In the genomic region with DNA sequence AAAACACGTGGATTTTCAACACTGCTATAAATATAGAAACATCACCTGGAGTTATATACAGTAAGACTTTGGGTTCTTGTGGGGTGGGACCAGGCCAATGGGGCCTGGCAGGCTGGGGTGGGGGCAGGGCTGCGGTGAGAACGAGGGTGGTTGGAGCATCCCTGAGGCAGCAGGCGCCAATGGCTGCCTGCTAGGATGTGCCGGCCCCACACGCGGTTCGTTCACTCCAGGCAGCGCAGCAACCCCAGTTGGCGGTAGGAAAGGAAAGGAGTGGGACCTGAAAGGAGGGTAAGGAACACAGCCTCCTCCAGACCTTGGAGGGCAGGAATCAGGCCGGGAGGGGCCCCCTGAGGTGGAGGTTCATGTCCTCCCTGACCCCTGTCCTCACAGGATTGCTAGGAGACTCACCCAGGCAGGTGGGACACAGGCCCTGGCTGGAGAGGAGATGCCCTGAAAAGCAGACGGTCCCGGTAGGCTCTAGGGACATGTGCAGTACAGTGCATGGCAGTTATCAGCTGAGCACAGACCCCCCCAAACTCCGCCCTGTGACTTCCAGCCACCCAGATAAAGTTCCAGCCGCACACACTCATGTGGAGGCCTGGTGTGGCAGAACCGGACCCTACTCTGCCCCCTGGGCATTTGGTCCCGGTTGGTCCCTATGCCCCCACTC, we compare ENCODE assay signal across 16 mouse cellular contexts. TPM values are rescaled to one million over a fixed set of nuclear protein-coding genes. Genes with fewer than 3 reads are reported as not detected.
DNase-seq lines count a peak whose midpoint lies in the region; ATAC-seq and TF ChIP-seq lines count a peak whose summit lies in the region.
"Had no signal": no experiment of that assay in that cellular context is flagged by ENCODE, and none has a peak within 500 bp of the region (broad histone marks: within the 10 kb centered on the region; RNA-seq: fewer than 3 reads in every experiment).

No protein-coding gene starts in this region.

- H3K9ac ChIP-seq in lung, embryonic 14.5 days: no peak overlapping the region
- peak overlapping the region; percentile 66 for H3K9ac ChIP-seq in liver, embryonic 12.5 days
- H3K9ac ChIP-seq: intestine, embryonic 15.5 days; limb, embryonic 13.5 days had no signal

- H3K27me3 ChIP-seq in lung, embryonic 14.5 days (ENCODE audit: insufficient read depth, low read length): no peaks in the 10 kb centered on the region
- no peaks in the 10 kb centered on the region for H3K27me3 ChIP-seq in liver, embryonic 12.5 days (replicated peaks)
- H3K27me3 ChIP-seq: CH12.LX; intestine, embryonic 15.5 days; limb, embryonic 13.5 days had no signal

- H3K4me1 ChIP-seq in lung, embryonic 14.5 days (ENCODE audit: insufficient read depth): peaks cover 4% of the 10 kb centered on the region; the same call in 1 of the 2 replicates
- peaks cover 63% of the 10 kb centered on the region for H3K4me1 ChIP-seq in liver, embryonic 12.5 days

- no peak overlapping the region for H3K4me3 ChIP-seq in lung, embryonic 14.5 days (ENCODE audit: low read depth, low read length)
- peak overlapping the region; percentile 45 for H3K4me3 ChIP-seq in liver, embryonic 12.5 days
- H3K4me3 ChIP-seq: intestine, embryonic 15.5 days; limb, embryonic 13.5 days had no signal

- peaks cover 64% of the 10 kb centered on the region for H3K36me3 ChIP-seq in lung, embryonic 14.5 days (ENCODE audit: insufficient read depth)
- H3K36me3 ChIP-seq in liver, embryonic 12.5 days: peaks cover 70% of the 10 kb centered on the region

- no peak for DNase-seq in lung, embryonic 14.5 days
- no peak for DNase-seq in lung, adult 18-20 months
- peak; percentile 88 for DNase-seq in c-Kit-positive CD71-positive TER-119-positive erythroid progenitor cells, embryonic 14.5 days (ENCODE audit: low spot score)
- DNase-seq in spleen, postnatal 4 days (ENCODE audit: low spot score in 2 of 2): peak; percentile 76 to 79
- DNase-seq in frontal cortex, postnatal 10 days (ENCODE audit: low spot score in 2 of 2): no peak
- no peak for DNase-seq in MN1 (ENCODE audit: low spot score)
- DNase-seq: adrenal gland, adult 8-10 months; cerebellum, adult 11-12 months; gastrocnemius, postnatal 14 days; heart, postnatal 10 days; kidney, postnatal 4 days; right cerebral cortex, postnatal 25 days had no signal

- WGBS in lung, embryonic 14.5 days: 80% methylated on average over 17 of the region's 17 CpGs
- WGBS in liver, embryonic 12.5 days (ENCODE audit: insufficient replicate concordance): 50% methylated on average over 17 of the region's 17 CpGs

- H3K4me2 ChIP-seq in lung, embryonic 14.5 days: no peak overlapping the region
- peak overlapping the region; percentile 69 for H3K4me2 ChIP-seq in liver, embryonic 12.5 days
- H3K4me2 ChIP-seq: intestine, embryonic 15.5 days; limb, embryonic 13.5 days had no signal

- no peaks in the 10 kb centered on the region for H3K9me3 ChIP-seq in lung, embryonic 14.5 days (ENCODE audit: low read depth, low read length)
- no peaks in the 10 kb centered on the region for H3K9me3 ChIP-seq in liver, embryonic 12.5 days (replicated peaks)
- H3K9me3 ChIP-seq: intestine, embryonic 15.5 days; limb, embryonic 13.5 days had no signal

- no peak for TF ChIP-seq CTCF in lung, embryonic 14.5 days (IDR thresholded peaks at IDR 0.05; ENCODE audit: low read depth)

- ATAC-seq in lung, embryonic 14.5 days (ENCODE audit: insufficient read depth): peak; percentile 42
- ATAC-seq in liver, embryonic 12.5 days: peak; percentile 98
- ATAC-seq: intestine, embryonic 15.5 days had no signal

- no peak overlapping the region for H3K27ac ChIP-seq in lung, embryonic 14.5 days (ENCODE audit: low read depth)
- H3K27ac ChIP-seq in liver, embryonic 12.5 days: peak overlapping the region; percentile 93
- H3K27ac ChIP-seq: intestine, embryonic 15.5 days; limb, embryonic 13.5 days had no signal

RNA-seq across cellular contexts. Expression of gene Rnf44, which starts 13.4 kb away (rescaled TPM):
- polyA plus RNA-seq in lung, embryonic 14.5 days (2014; fragmentation: Nextera tagmentation; extraction: Ambion mirVana): 59.9 and 63.4 TPM in 2 replicates
- 36.8 and 38.4 TPM in 2 replicates for polyA plus RNA-seq in liver, embryonic 12.5 days (2016; fragmentation: Nextera tagmentation; extraction: Ambion mirVana)

RNA-seq across cellular contexts. Expression of gene Cdhr2, which starts 20.9 kb away (rescaled TPM):
- 0.04 TPM in 1 of 2 replicates, not detected in the other for polyA plus RNA-seq in lung, embryonic 14.5 days (2014; fragmentation: Nextera tagmentation; extraction: Ambion mirVana)
- 7.7 and 9.9 TPM in 2 replicates for polyA plus RNA-seq in liver, embryonic 12.5 days (2016; fragmentation: Nextera tagmentation; extraction: Ambion mirVana)

RNA-seq across cellular contexts. Expression of gene Faf2, which starts 58.7 kb away (rescaled TPM):
- 103 and 106 TPM in 2 replicates for polyA plus RNA-seq in lung, embryonic 14.5 days (2014; fragmentation: Nextera tagmentation; extraction: Ambion mirVana)
- polyA plus RNA-seq in liver, embryonic 12.5 days (2016; fragmentation: Nextera tagmentation; extraction: Ambion mirVana): 35.3 and 39.9 TPM in 2 replicates

Comparison
In these comparisons a context has a peak if more than half of its experiments do, and no peak if none do; other contexts are left out.
1. DNase-seq: peak in c-Kit-positive CD71-positive TER-119-positive erythroid progenitor cells, embryonic 14.5 days (single experiment) and spleen, postnatal 4 days (2 of 2); none in lung, embryonic 14.5 days (single experiment), lung, adult 18-20 months (0 of 2), frontal cortex, postnatal 10 days (0 of 2) and MN1 (single experiment).